Mouse (Mus musculus): ENCODE measurements at regions not wholly inside any gene's neighbourhood (a gene's known extent, or its start where the extent isn't known, plus 50 kb on each side); places are given as distances from the start of the nearest gene placed in this dataset.

DNA sequence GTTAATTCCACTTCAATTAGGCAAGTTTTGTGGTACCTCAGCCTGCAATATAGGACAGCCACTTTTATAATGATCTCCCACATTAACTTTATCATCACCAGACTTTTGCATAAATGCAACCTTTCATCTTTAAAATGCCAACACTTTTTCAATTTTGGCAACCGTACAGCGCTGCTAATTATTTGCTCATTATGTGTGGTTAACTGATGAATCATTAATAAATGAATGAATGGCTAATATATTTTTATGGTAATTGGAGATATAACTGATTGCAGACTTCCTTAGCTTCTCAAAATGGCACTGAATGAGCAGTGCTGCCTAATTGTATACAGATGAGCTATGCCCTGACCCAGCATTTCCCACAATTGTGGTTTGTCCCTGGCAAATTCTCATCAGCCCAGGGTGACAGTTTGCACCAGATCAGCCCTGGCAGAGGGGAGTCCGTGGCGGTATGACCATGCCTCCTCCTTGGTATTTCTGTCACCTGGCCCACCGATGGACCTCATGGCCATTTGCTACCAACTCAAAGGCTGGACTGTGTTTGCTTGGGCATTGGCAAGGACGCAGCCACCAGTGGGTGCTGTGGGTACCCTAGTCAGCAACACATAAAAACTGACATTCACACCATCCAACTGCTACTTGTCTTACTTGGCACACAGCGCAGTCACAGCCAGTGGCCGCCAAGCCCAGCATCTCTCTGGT lies 173.7 kb upstream of the Lmo4 start:
- DNase-seq (ENCODE audit: inconsistent age in 2 of 2, low spot score in 1 of 2), result no peak

DNA sequence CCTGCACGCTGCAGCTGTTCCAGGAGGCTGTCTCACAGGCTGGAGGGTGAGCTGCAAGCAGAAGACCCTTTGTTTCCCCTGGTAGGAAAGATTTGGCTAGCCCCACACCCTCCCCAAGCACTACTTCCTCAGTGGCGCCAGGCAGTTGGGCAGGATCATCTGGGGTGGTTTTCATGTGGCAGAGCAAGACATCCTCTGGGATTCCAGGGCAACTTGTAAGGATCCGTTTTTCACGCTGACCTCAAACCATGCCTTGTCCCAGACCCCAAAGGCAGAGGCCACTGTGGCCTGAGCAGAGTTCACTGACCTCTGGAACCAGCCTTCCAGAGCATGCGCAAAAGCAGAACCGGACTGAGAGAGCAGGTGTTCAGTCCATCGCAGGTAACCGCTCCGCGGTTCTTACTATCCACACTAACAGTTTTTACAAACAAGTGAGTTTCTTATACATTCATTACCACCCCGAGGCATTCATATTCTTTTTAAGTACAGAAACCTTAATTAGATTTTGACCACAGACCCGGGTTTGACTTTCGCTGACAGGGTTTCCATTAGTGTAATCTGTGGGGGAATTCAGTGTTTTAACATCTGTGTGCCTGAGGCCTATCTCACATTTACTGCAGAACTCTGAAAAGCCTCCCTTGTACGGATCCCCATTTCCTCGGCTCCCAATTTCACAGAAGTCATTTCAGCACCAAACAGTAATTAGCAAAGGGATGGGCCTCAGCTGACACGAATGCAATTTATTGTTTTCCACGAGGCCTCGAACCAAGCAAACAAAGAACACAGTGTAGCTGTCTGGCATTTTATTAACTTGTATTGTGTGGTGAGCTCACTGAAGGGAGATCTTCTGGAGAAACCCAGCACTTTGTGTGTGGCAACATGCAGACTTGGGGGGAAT lies 172.9 kb upstream of the Lmo4 start:
- DNase-seq (ENCODE audit: inconsistent age in 2 of 2, low spot score in 1 of 2), result no peak

- no peak for DNase-seq (ENCODE audit: inconsistent age in 2 of 2, low spot score in 1 of 2)
These were observed 171.7 kb upstream of the Lmo4 start for GRCm38 (mm10) chr3:144376463-144377402.

- DNase-seq (ENCODE audit: inconsistent age in 2 of 2, low spot score in 1 of 2), result no peak
These were observed 170.8 kb upstream of the Lmo4 start for GRCm38 (mm10) chr3:144375725-144376412.

DNA sequence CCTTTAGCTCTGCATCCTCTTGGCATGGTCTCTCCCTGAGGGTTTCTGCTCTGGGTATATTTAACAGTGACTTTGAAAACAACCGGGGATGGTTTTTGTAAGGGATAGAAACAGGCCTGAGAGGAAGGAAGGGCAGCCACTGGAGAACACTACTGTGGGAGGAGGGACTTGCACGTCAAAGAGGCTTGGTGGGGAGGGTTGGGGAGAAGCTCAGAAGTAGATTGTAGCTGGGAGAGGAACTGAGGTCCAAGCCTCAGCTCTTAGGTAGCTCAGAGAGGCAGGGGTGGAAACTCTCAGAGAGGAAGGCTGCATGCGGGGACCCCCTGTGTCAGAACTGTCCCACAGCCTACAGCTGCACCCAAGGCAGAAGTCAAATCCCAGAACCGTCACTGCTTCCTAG lies 163.3 kb upstream of the Lmo4 start:
- DNase-seq (ENCODE audit: inconsistent age in 2 of 2, low spot score in 1 of 2), result no peak

DNA sequence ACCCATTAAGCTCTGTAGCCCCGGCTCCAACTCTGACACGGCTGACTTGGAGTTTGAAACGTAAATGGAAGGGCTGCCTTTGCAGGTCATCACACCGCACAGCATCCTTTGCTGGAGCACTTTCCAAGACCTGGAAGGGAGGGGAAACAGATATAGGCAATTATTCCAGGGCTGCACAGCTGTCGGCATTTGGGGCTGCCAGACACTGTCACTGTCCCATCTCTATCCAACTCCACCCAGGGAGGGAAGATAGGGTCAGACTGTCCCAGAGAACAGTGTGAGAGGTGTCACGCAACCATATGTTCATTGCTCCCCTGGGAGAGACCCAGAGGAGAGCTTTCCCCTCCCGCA lies 162.7 kb upstream of the Lmo4 start:
- DNase-seq (ENCODE audit: inconsistent age in 2 of 2, low spot score in 1 of 2), result no peak

- DNase-seq (ENCODE audit: inconsistent age in 2 of 2, low spot score in 1 of 2), result peak in 1 of 2 experiments; percentile 35
These were observed 162.2 kb upstream of the Lmo4 start for GRCm38 (mm10) chr3:144366976-144367765.

- no peak for DNase-seq (ENCODE audit: inconsistent age in 2 of 2, low spot score in 1 of 2)
These were observed 160.9 kb upstream of the Lmo4 start for GRCm38 (mm10) chr3:144365894-144366293.

- peak; percentile 43 to 74 for DNase-seq (ENCODE audit: inconsistent age in 2 of 2, low spot score in 1 of 2)
These were observed 157.5 kb upstream of the Lmo4 start for GRCm38 (mm10) chr3:144362472-144362871.

GRCm38 (mm10) chr3:144361203-144361978 lies 156.4 kb upstream of the Lmo4 start:
- peak; percentile 12 to 68 for DNase-seq (ENCODE audit: inconsistent age in 2 of 2, low spot score in 1 of 2)

GRCm38 (mm10) chr3:144356948-144357295 lies 151.9 kb upstream of the Lmo4 start:
- no peak for DNase-seq (ENCODE audit: inconsistent age in 2 of 2, low spot score in 1 of 2)

DNA sequence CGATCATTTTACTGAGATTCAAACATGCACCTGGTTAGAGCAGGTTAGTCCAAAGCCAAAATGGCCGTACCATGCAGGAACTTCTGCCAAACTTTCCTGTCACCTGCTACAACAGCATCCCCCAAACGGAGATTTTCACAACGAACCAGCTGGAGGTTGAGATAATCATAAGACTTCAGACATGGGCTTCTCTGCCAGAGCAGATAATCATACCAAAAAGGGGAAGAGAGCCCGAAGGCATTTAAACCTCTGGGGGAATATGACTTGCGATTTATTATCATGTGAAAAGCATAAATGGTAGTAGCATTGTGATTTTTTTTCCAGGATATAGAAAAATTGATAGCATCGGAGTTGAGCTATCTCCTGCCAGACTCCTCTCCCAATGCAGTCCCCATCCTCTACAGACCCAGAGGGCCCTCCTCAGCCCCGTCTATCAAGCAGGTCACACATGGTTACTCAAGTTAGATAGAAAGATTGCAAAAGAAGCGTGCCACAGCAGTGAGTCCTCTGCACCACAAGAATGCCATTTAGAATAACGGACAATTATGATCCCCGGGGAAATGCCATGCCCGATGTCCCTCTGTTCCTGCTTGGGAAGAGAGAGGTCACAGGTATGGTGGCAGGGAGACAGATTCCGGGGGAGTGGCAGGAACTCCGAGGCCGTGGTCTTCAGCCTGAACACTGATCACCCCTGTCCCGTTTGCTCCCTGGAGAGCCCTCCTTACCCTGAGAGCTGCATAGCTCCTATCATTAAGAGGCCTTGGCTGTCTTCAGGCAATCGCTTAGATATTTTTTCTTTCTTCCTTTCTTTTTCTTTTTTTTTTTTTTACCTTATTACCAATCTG lies 151.3 kb upstream of the Lmo4 start:
- DNase-seq (ENCODE audit: inconsistent age in 2 of 2, low spot score in 1 of 2), result no peak

DNA sequence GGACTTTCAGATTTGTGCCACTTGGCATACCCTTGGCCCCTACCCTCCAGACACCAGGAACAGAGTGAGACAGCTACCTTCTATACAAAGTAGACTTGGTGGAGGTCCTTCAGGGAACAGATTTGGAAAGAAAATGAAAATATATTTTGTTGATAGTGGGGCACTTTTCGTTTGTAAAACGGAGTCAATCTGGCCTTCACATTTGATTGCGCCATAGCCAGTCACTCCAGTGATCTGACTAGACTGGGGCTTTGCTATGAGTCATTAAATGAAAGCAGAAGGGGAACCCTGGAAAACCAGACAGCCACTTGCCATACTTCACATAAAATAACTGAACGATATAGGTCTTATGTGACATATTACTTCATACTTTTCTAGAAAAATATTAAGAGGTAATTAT lies 147.5 kb upstream of the Lmo4 start:
- DNase-seq (ENCODE audit: inconsistent age in 2 of 2, low spot score in 1 of 2), result peak; percentile 50 to 87

GRCm38 (mm10) chr3:144348431-144348830 lies 143.4 kb upstream of the Lmo4 start:
- no peak for DNase-seq (ENCODE audit: inconsistent age in 2 of 2, low spot score in 1 of 2)

GRCm38 (mm10) chr3:144335237-144335636 lies 130.2 kb upstream of the Lmo4 start:
- no peak for DNase-seq (ENCODE audit: inconsistent age in 2 of 2, low spot score in 1 of 2)

GRCm38 (mm10) chr3:144334201-144334600 lies 129.2 kb upstream of the Lmo4 start:
- DNase-seq (ENCODE audit: inconsistent age in 2 of 2, low spot score in 1 of 2), result no peak

- peak in 1 of 2 experiments; percentile 68 for DNase-seq (ENCODE audit: inconsistent age in 2 of 2, low spot score in 1 of 2)
These were observed 127.3 kb upstream of the Lmo4 start for GRCm38 (mm10) chr3:144332353-144332752.

DNA sequence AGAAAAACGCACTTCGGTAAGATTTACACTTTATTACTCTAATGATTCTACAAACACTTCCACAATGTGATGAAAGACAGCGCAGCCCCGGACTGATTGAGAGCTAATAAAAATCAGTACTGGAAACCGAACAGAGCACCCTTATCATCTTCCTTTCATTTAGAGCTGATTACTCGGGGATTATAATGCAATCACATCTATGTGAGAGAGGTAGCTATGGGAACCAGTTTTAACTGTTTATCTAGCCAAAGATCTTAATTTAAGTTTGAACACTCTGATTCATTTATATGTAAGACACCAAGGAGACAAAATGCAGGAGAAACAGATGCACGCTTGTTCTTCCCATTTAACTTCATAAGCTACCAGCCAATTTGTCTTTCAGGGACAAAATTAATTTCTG lies 124.1 kb upstream of the Lmo4 start:
- no peak for DNase-seq (ENCODE audit: inconsistent age in 2 of 2, low spot score in 1 of 2)
